Mouse (Mus musculus) erythroblast, embryonic 14.5 days (primary cell): ENCODE measurements around the gene St6galnac5.

Experiments used
- GATA1 ChIP-seq: IDR thresholded peaks from 2 replicates; pipeline ENCODE4 v1.6.1; 2012; ENCODE audit warnings: low read length, inconsistent platforms, mixed read lengths
- TAL1 ChIP-seq: IDR thresholded peaks from 3 replicates; pipeline ENCODE4 v1.6.1; 2012; ENCODE audit warnings: low read length, inconsistent platforms, mixed read lengths

- TF ChIP-seq TAL1 (no peak), GATA1 (no peak)
Observed at GRCm38 (mm10) chr3:152874431-152875355, 107.4 kb downstream of the St6galnac5 start.
